Mouse (Mus musculus): ENCODE results near the gene Mindy4. TPM values are rescaled to one million over a fixed set of nuclear protein-coding genes. Genes with fewer than 3 reads are reported as not detected.

The Mindy4 gene
- total RNA-seq, 2 experiments from 2014 or later: 4.1 to 4.4 TPM

- DNase-seq (ENCODE audit: low spot score): no peak
- intact Hi-C loops (cut with DNase I): loop anchor here (5.0 kb wide), 1 partner anchor 62 kb away; no protein-coding TSS in a partner anchor
These were observed 150.7 kb downstream of the Mindy4 start for GRCm38 (mm10) chr6:55353711-55354445.

- no peak for DNase-seq (ENCODE audit: low spot score)
- intact Hi-C loops (cut with DNase I): loop anchor here (5.0 kb wide), 1 partner anchor 62 kb away; no protein-coding TSS in a partner anchor
These were observed 151.4 kb downstream of the Mindy4 start for GRCm38 (mm10) chr6:55354456-55355117.

- intact Hi-C loops (cut with DNase I): no loop called here
- no peak for DNase-seq (ENCODE audit: low spot score)
These were observed 152.4 kb downstream of the Mindy4 start for GRCm38 (mm10) chr6:55355575-55355974.

GRCm38 (mm10) chr6:55356017-55356703 lies 153.0 kb downstream of the Mindy4 start:
- peak; percentile 56 for DNase-seq (ENCODE audit: low spot score)
- intact Hi-C loops (cut with DNase I): loop anchor here (1.0 kb wide), 1 partner anchor 111 kb away; no protein-coding TSS in a partner anchor

- no peak for DNase-seq (ENCODE audit: low spot score)
- intact Hi-C loops (cut with DNase I): loop anchor here (1.0 kb wide), 1 partner anchor 112 kb away; no protein-coding TSS in a partner anchor
These were observed 153.9 kb downstream of the Mindy4 start for GRCm38 (mm10) chr6:55356976-55357635.

GRCm38 (mm10) chr6:55357636-55358031 lies 154.5 kb downstream of the Mindy4 start:
- intact Hi-C loops (cut with DNase I): no loop called here
- DNase-seq (ENCODE audit: low spot score): no peak

GRCm38 (mm10) chr6:55358731-55359143 lies 155.6 kb downstream of the Mindy4 start:
- intact Hi-C loops (cut with DNase I): no loop called here

GRCm38 (mm10) chr6:55362663-55363062 lies 159.5 kb downstream of the Mindy4 start:
- intact Hi-C loops (cut with DNase I): no loop called here
- DNase-seq (ENCODE audit: low spot score): no peak

More at GRCm38 (mm10) chr6:55358731-55359143, 155.6 kb downstream of the Mindy4 start:
- no peak for DNase-seq (ENCODE audit: low spot score)

GRCm38 (mm10) chr6:55367126-55367525 lies 163.9 kb downstream of the Mindy4 start:
- intact Hi-C loops (cut with DNase I): no loop called here
- DNase-seq (ENCODE audit: low spot score): no peak

Small RNA genes within 50 kb of the gene (microRNA-seq; reads per million reads assigned to microRNA genes)
- not detected for gene Gm25458

Other genes starting within 250 kb of the Mindy4 start
- 10 to 100 TPM; 17.1 to 19.6 TPM for gene Nod1, start 230.8 kb upstream of the Mindy4 start, total RNA-seq (2021)
- gene Ggct, start 210.4 kb upstream of the Mindy4 start, total RNA-seq (2021): 10 to 100 TPM; 21.8 to 26.1 TPM
- gene Gars, start 165.4 kb upstream of the Mindy4 start, total RNA-seq (2021): 10 to 100 TPM; 57.5 to 61.3 TPM
- gene Crhr2, start 70.4 kb upstream of the Mindy4 start, total RNA-seq (2021): 10 to 100 TPM; 20.3 to 20.5 TPM
- 10 to 100 TPM in 1 of 2 experiments, 1 to 10 TPM in 1; 9.5 to 10.2 TPM for gene Inmt, start 28.3 kb upstream of the Mindy4 start, total RNA-seq (2021)
- gene Aqp1, start 133.0 kb downstream of the Mindy4 start, total RNA-seq (2021): 100 to 1,000 TPM; 426 to 457 TPM
- not detected for gene Ghrhr, start 172.9 kb downstream of the Mindy4 start, total RNA-seq (2021)
- gene Adcyap1r1, start 248.6 kb downstream of the Mindy4 start, total RNA-seq (2021): 1 to 10 TPM; 5.1 to 5.4 TPM